Mouse (Mus musculus): ENCODE data around the gene Grip1. TPM values are rescaled to one million over a fixed set of nuclear protein-coding genes. Genes with fewer than 3 reads are reported as not detected.

Gene Grip1
- polyA plus RNA-seq, 1 experiment from 2014 or later, result 9.8 TPM

DNA sequence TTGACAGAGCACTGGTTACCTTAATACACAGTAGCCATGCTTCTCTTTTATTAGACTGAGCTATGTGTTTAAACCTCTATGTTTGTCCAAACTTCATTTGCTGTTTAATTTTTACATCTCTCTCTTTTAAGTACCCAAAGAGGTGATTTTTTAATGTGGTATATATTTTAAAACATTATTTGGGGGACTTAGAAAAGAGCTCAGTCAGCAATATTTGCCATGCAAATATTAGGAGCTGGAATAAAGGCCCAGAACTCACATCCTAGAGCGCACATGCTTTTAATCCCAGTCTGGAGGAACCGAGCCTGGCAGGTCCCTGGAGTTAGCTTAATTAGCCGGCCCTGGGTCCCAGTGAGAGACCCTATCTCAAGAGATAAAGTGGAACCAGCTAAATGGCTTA is 507.3 kb downstream of the Grip1 start:
- Histone ChIP-seq H3K27me3 (ENCODE audit: control insufficient read depth, insufficient read depth, low read length) (no peaks in the 10 kb centered on the region), H3K4me1 (replicated peaks; ENCODE audit: control insufficient read depth, insufficient read depth, low read length) (no peaks in the 10 kb centered on the region), H3K36me3 (ENCODE audit: control insufficient read depth, insufficient read depth, low read length) (no peaks in the 10 kb centered on the region), H3K27ac (ENCODE audit: low read depth, low read length) (no peak overlapping the region), H3K9me3 (ENCODE audit: control insufficient read depth, low read length) (no peaks in the 10 kb centered on the region), H3K4me2 (ENCODE audit: low read depth, low read length, severe bottlenecking) (no peak overlapping the region), H3K4me3 (ENCODE audit: low read depth, low read length) (no peak overlapping the region), H3K9ac (ENCODE audit: low read length) (no peak overlapping the region)
- no peak for ATAC-seq (replicated peaks; ENCODE audit: low FRiP score)
- DNase-seq (ENCODE audit: low spot score), result no peak
- WGBS, result 63% methylated on average over 3 of the region's 3 CpGs

DNA sequence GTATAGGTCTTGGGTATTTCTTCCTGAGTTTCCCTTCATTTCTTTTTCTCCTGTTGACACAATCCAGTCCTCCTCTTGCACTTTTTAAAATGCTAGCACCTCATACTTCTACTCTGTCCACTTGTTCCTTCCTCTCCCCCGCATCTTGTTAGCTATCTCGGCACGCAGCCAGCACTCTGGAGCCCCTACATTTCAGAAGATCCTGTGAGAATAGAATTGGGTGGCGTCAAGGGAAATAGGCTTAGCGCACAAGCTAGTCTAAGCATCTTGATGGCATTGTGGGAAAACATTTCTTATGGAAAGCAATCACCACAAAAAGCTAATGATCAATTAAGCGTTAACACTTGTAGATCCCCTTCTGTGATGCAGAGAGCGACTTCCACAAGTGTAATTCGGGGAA is 512.7 kb downstream of the Grip1 start:
- Histone ChIP-seq H3K27ac (ENCODE audit: low read depth, low read length) (no peak overlapping the region), H3K36me3 (ENCODE audit: control insufficient read depth, insufficient read depth, low read length) (no peaks in the 10 kb centered on the region), H3K27me3 (ENCODE audit: control insufficient read depth, insufficient read depth, low read length) (no peaks in the 10 kb centered on the region), H3K4me3 (ENCODE audit: low read depth, low read length) (no peak overlapping the region), H3K4me1 (replicated peaks; ENCODE audit: control insufficient read depth, insufficient read depth, low read length) (no peaks in the 10 kb centered on the region), H3K9me3 (ENCODE audit: control insufficient read depth, low read length) (no peaks in the 10 kb centered on the region), H3K4me2 (ENCODE audit: low read depth, low read length, severe bottlenecking) (no peak overlapping the region), H3K9ac (ENCODE audit: low read length) (no peak overlapping the region)
- 59% methylated on average over 8 of the region's 8 CpGs for WGBS
- DNase-seq (ENCODE audit: low spot score) (no peak), ATAC-seq (replicated peaks; ENCODE audit: low FRiP score) (no peak)

DNA sequence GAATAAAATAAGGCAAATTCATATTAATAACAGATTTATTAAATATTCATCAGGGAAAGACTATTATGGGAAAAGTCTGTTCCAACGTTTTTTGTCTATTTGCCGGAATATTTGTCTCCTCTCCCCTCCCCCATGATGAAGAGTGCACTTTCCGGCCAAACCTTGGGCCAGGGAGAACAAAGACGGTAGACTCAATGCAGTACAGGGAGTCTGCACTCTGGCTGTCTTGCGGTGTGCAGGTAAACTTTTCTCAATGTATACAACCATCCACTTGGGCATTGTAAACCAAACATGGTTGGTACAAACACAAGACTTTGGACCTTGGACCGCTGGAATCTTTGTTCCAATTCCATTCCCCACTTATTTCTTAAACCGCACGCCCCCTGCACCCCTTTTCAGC is 525.8 kb downstream of the Grip1 start:
- H3K4me2 ChIP-seq (ENCODE audit: low read depth, low read length, severe bottlenecking), result peak overlapping the region; percentile 22; the same call in 1 of the 2 replicates
- no peak overlapping the region for H3K27ac ChIP-seq (ENCODE audit: low read depth, low read length)
- H3K9me3 ChIP-seq (ENCODE audit: control insufficient read depth, low read length), result no peaks in the 10 kb centered on the region
- no peaks in the 10 kb centered on the region; the same call in 1 of the 2 replicates for H3K4me1 ChIP-seq (replicated peaks; ENCODE audit: control insufficient read depth, insufficient read depth, low read length)
- H3K4me3 ChIP-seq (ENCODE audit: low read depth, low read length), result no peak overlapping the region
- no peak overlapping the region for H3K9ac ChIP-seq (ENCODE audit: low read length)
- H3K27me3 ChIP-seq (ENCODE audit: control insufficient read depth, insufficient read depth, low read length), result no peaks in the 10 kb centered on the region
- ATAC-seq (replicated peaks; ENCODE audit: low FRiP score) (0 out of 2 replicates have a peak, but pooled peaks have one; percentile 53), DNase-seq (ENCODE audit: low spot score) (no peak)
- no peaks in the 10 kb centered on the region for H3K36me3 ChIP-seq (ENCODE audit: control insufficient read depth, insufficient read depth, low read length)
- 36% methylated on average over 8 of the region's 8 CpGs for WGBS

DNA sequence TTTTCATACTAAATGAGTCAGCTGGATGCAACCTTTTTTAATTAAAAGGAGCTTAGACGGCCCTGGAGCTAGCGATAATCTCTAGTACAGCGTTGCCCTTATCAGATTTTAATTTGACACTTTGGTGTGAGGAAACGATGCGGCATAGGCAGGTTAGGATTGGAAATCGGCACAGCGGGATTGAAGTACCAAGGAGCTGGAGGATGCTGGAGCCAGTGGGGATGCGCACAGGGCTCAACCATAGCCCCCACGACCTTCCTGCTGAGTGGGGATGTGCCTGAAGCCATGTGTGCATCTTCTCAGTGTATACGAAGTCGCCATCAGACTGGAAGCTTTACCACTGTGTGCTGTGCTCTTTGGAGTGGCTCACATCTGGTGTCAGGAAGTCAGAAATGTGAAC is 526.4 kb downstream of the Grip1 start:
- ATAC-seq (replicated peaks; ENCODE audit: low FRiP score), result 0 out of 2 replicates have a peak, but pooled peaks have one; percentile 4
- Histone ChIP-seq H3K9me3 (ENCODE audit: control insufficient read depth, low read length) (no peaks in the 10 kb centered on the region), H3K4me2 (ENCODE audit: low read depth, low read length, severe bottlenecking) (no peak overlapping the region), H3K4me1 (replicated peaks; ENCODE audit: control insufficient read depth, insufficient read depth, low read length) (no peaks in the 10 kb centered on the region; the same call in 1 of the 2 replicates), H3K9ac (ENCODE audit: low read length) (no peak overlapping the region), H3K4me3 (ENCODE audit: low read depth, low read length) (no peak overlapping the region), H3K27ac (ENCODE audit: low read depth, low read length) (0 out of 2 replicates have a peak overlapping the region, but pooled peaks have one; percentile 34), H3K36me3 (ENCODE audit: control insufficient read depth, insufficient read depth, low read length) (no peaks in the 10 kb centered on the region), H3K27me3 (ENCODE audit: control insufficient read depth, insufficient read depth, low read length) (no peaks in the 10 kb centered on the region)
- peak; percentile 61 for DNase-seq (ENCODE audit: low spot score)
- 23% methylated on average over 11 of the region's 11 CpGs for WGBS

DNA sequence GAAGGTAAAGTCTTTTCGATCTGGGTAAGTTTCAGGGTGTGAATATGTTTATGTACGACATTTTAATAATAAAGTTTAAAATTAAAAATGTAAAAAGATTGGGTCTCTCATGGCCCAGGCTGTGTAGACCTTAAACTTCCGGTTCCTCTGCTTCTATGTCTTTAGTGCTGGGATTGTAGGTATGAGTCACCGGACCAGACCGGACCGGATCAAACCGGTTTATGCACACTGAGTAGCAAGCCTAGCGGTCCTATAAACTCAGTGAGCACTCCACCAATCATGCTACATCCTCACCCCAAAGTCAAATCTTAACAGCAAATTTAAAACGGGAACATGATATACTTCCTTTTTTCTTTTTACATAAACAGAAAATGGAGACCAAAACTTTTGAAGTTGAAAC is 530.7 kb downstream of the Grip1 start:
- WGBS, result 91% methylated on average over 9 of the region's 9 CpGs
- ATAC-seq (replicated peaks; ENCODE audit: low FRiP score) (no peak), DNase-seq (ENCODE audit: low spot score) (no peak)
- Histone ChIP-seq H3K4me3 (ENCODE audit: low read depth, low read length) (no peak overlapping the region), H3K27ac (ENCODE audit: low read depth, low read length) (no peak overlapping the region), H3K9ac (ENCODE audit: low read length) (no peak overlapping the region), H3K36me3 (ENCODE audit: control insufficient read depth, insufficient read depth, low read length) (no peaks in the 10 kb centered on the region), H3K27me3 (ENCODE audit: control insufficient read depth, insufficient read depth, low read length) (no peaks in the 10 kb centered on the region), H3K4me1 (replicated peaks; ENCODE audit: control insufficient read depth, insufficient read depth, low read length) (no peaks in the 10 kb centered on the region; the same call in 1 of the 2 replicates), H3K9me3 (ENCODE audit: control insufficient read depth, low read length) (no peaks in the 10 kb centered on the region), H3K4me2 (ENCODE audit: low read depth, low read length, severe bottlenecking) (no peak overlapping the region)

DNA sequence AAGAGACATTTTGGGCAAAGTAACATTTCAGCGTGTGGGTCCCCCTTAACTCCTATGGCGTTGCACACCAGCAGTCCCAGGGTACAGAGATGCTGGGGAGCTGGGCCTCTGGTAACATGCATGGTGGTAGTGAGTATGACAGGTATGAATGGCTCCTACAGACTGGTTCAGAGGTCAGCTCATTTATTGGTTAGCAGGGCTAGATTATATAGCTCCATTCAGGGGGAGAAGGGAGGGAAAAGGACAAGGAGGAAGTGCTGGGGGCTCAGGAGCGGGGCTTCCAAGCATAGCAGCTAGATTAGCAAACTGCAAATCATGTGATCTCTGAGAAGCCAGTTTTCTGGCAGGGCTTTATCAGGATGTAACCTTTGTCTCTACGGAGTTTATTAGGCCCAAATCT is 544.8 kb downstream of the Grip1 start:
- H3K27me3 ChIP-seq (ENCODE audit: control insufficient read depth, insufficient read depth, low read length), result no peaks in the 10 kb centered on the region
- no peaks in the 10 kb centered on the region for H3K4me1 ChIP-seq (replicated peaks; ENCODE audit: control insufficient read depth, insufficient read depth, low read length)
- H3K36me3 ChIP-seq (ENCODE audit: control insufficient read depth, insufficient read depth, low read length), result no peaks in the 10 kb centered on the region
- no peak overlapping the region for H3K4me3 ChIP-seq (ENCODE audit: low read depth, low read length)
- no peak overlapping the region for H3K9ac ChIP-seq (ENCODE audit: low read length)
- WGBS, result 85% methylated on average over 4 of the region's 4 CpGs
- ATAC-seq (replicated peaks; ENCODE audit: low FRiP score) (no peak), DNase-seq (ENCODE audit: low spot score) (no peak)
- no peak overlapping the region for H3K4me2 ChIP-seq (ENCODE audit: low read depth, low read length, severe bottlenecking)
- no peak overlapping the region for H3K27ac ChIP-seq (ENCODE audit: low read depth, low read length)
- no peaks in the 10 kb centered on the region for H3K9me3 ChIP-seq (ENCODE audit: control insufficient read depth, low read length)

DNA sequence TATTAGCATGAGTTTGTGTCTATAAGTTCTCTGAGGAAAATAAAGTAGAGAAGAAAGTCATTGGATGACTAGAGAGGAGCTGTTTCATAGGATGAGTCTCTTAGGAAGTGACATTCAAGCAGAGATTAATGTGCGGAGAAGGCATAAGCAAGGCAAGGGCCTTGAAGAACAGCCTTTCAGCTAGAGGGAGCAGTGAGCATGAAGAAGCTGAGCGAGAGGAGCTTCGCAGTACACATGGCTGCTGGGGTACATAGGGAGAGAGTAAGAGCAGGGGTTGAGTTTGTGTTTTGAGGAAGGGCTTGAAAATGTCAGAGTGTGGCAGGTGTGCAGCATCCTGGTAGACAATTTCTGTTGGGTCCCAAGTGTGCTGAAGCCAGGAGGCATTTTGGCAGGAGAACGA is 548.5 kb downstream of the Grip1 start:
- H3K27me3 ChIP-seq (ENCODE audit: control insufficient read depth, insufficient read depth, low read length), result no peaks in the 10 kb centered on the region
- H3K4me1 ChIP-seq (replicated peaks; ENCODE audit: control insufficient read depth, insufficient read depth, low read length), result no peaks in the 10 kb centered on the region
- H3K4me2 ChIP-seq (ENCODE audit: low read depth, low read length, severe bottlenecking), result no peak overlapping the region
- ATAC-seq (replicated peaks; ENCODE audit: low FRiP score) (no peak), DNase-seq (ENCODE audit: low spot score) (no peak)
- no peak overlapping the region for H3K4me3 ChIP-seq (ENCODE audit: low read depth, low read length)
- no peak overlapping the region for H3K9ac ChIP-seq (ENCODE audit: low read length)
- 94% methylated on average over 4 of the region's 4 CpGs for WGBS
- no peak overlapping the region for H3K27ac ChIP-seq (ENCODE audit: low read depth, low read length)
- no peaks in the 10 kb centered on the region for H3K36me3 ChIP-seq (ENCODE audit: control insufficient read depth, insufficient read depth, low read length)
- H3K9me3 ChIP-seq (ENCODE audit: control insufficient read depth, low read length), result no peaks in the 10 kb centered on the region

DNA sequence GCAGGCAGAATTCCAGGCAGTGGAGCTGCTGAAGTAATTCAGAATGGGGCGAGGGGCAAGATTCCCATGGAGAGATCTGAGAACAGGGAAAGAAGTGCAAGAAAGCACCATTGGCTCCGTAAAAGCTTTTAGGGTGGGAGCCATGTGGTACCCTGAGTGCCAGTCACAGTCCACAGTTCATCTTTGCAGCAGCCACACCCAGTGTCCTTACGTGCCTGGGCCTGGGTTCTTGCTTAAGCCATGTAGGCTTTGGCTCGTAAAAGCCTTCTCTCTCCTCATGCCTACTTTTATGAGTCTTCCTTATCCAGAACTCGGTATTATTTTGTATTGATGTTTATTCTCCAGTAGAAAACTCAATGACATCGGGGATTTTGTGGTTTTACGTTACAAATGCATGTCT is 550.5 kb downstream of the Grip1 start:
- no peaks in the 10 kb centered on the region for H3K36me3 ChIP-seq (ENCODE audit: control insufficient read depth, insufficient read depth, low read length)
- no peaks in the 10 kb centered on the region for H3K9me3 ChIP-seq (ENCODE audit: control insufficient read depth, low read length)
- DNase-seq (ENCODE audit: low spot score) (no peak), ATAC-seq (replicated peaks; ENCODE audit: low FRiP score) (no peak)
- no peaks in the 10 kb centered on the region for H3K4me1 ChIP-seq (replicated peaks; ENCODE audit: control insufficient read depth, insufficient read depth, low read length)
- no peak overlapping the region for H3K4me2 ChIP-seq (ENCODE audit: low read depth, low read length, severe bottlenecking)
- no peak overlapping the region for H3K27ac ChIP-seq (ENCODE audit: low read depth, low read length)
- H3K27me3 ChIP-seq (ENCODE audit: control insufficient read depth, insufficient read depth, low read length), result no peaks in the 10 kb centered on the region
- WGBS, result 92% methylated on average over 7 of the region's 7 CpGs
- no peak overlapping the region for H3K4me3 ChIP-seq (ENCODE audit: low read depth, low read length)
- H3K9ac ChIP-seq (ENCODE audit: low read length), result no peak overlapping the region

DNA sequence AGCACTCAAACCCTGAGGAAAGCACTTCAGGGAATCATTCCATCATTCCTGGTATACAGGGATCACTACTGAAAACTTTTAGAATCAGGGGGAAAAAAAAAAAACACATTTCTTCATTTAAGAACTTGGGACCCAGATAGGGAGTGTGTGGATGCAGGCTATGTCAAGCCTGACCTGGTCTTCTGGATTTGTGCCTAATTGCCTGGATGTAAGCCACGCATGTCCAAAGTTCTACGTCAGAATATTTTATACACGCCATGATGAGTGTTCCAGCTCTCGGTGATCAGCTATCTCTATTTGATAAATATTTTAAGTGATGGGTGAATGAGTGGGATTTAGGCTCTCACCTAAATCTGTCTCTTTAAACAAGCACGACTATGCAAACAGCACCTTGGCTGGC is 552.0 kb downstream of the Grip1 start:
- Histone ChIP-seq H3K9me3 (ENCODE audit: control insufficient read depth, low read length) (no peaks in the 10 kb centered on the region), H3K36me3 (ENCODE audit: control insufficient read depth, insufficient read depth, low read length) (no peaks in the 10 kb centered on the region), H3K27me3 (ENCODE audit: control insufficient read depth, insufficient read depth, low read length) (no peaks in the 10 kb centered on the region), H3K4me1 (replicated peaks; ENCODE audit: control insufficient read depth, insufficient read depth, low read length) (no peaks in the 10 kb centered on the region), H3K4me2 (ENCODE audit: low read depth, low read length, severe bottlenecking) (no peak overlapping the region), H3K4me3 (ENCODE audit: low read depth, low read length) (no peak overlapping the region), H3K9ac (ENCODE audit: low read length) (no peak overlapping the region), H3K27ac (ENCODE audit: low read depth, low read length) (no peak overlapping the region)
- WGBS, result 94% methylated on average over 5 of the region's 5 CpGs
- DNase-seq (ENCODE audit: low spot score), result no peak
- ATAC-seq (replicated peaks; ENCODE audit: low FRiP score), result no peak
